Mouse (Mus musculus) cerebellum, adult 2 months (tissue): ENCODE measurements around the gene Idi1. TPM values are rescaled to one million over a fixed set of nuclear protein-coding genes. Genes with fewer than 3 reads are reported as not detected.
"Not testable (repeated sequence)": the region's sequence is repeated elsewhere in the genome, so short reads cannot be mapped to it uniquely, and the experiment has no call there.

Experiments used
- DNase-seq, 2 experiments: peaks; one replicate each; pipeline ENCODE4 v3.0.0; 2021
- H3K27ac ChIP-seq: fragments of 200-500 bp; 2 replicates; pipeline ENCODE4 v1.5.1; 2012; ENCODE audit warnings: low read length, control low read depth, inconsistent platforms; ENCODE audit not compliant: insufficient read depth
- H3K27me3 ChIP-seq: fragments of 200-500 bp; 2 replicates; pipeline ENCODE4 v1.6.1; 2012; ENCODE audit warnings: inconsistent platforms, mild to moderate bottlenecking, low read length, moderate library complexity; ENCODE audit not compliant: control insufficient read depth, insufficient read depth
- H3K4me1 ChIP-seq: fragments of 200-500 bp; 2 replicates; pipeline ENCODE4 v1.6.1; 2011; ENCODE audit warnings: low read length; ENCODE audit not compliant: control insufficient read depth, insufficient read depth
- H3K4me3 ChIP-seq: fragments of 200-500 bp; replicated peaks from 2 replicates; pipeline ENCODE3; 2011; ENCODE audit warnings: mild to moderate bottlenecking, low read depth, low read length, control low read depth; ENCODE audit not compliant: insufficient read depth
- CTCF ChIP-seq: fragments of 200-500 bp; IDR thresholded peaks from 2 replicates; pipeline ENCODE4 v1.5.1; 2011; ENCODE audit warnings: low read depth, mild to moderate bottlenecking, control low read depth, low read length, moderate library complexity, borderline replicate concordance; ENCODE audit not compliant: insufficient read depth
- POLR2A ChIP-seq: fragments of 200-500 bp; IDR thresholded peaks from 2 replicates; pipeline ENCODE4 v1.6.1; 2011; ENCODE audit warnings: low read length, control low read depth, borderline replicate concordance; ENCODE audit not compliant: insufficient read depth
- WGBS: fragments of 180-500 bp; shearing (Covaris S2); methylation state at CpG from one replicate; pipeline ENCODE4 v1.1.7; 2018; 5-methylcytosine and 5-hydroxymethylcytosine counted together
- polyA plus RNA-seq: library from polyadenylated mRNA; depleted of rRNA; stranded (reverse); fragments of >200 nt; gene quantifications from 2 replicates; pipeline ENCODE4 v1.2.3, GENCODE M21; 2012

Gene Idi1
- polyA plus RNA-seq, 1 experiment, result 51.1 TPM

DNA sequence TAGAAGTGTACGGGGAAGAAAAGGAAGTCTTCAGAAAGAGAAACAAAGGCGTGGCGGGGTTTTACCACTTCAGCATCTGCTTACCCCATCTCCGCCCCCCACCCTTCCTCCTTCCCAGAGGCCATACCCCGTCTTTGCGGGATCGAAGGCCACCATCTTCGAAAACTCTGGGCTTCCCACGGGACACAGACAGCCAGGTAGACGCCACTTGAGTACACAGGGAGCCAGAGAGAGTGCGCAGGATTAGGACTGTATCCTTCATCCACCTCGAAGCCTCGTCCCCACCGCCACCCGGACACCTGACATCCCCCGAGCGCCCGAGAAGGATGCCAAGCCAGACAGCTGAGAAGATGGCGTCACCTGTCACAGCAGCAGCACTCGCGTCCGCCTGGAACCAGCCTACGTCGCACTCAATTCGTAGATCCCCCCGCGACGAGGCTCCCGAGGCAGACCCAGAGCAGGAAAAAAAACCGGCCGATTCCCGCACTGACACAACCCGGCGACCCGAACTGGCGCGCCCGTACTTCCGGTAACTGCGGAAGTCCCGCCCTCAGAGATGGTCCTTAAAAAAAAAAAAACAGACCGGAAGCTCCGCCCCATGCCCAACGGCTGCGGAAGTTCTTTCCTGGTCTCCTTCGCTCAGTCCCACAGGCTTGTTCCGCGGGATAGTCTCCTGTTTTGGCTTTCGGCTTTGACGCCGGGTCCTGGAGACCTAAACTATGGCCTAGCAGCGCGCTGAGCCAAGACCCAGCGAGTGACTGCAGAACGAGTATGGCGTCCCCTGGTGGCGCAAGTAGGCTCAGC is 14.6 kb upstream of the Idi1 start:
- peak; percentile 93 for DNase-seq
- no peaks in the 10 kb centered on the region for H3K4me1 ChIP-seq
- peak overlapping the region; percentile 97 for H3K27ac ChIP-seq
- no peaks in the 10 kb centered on the region for H3K27me3 ChIP-seq
- H3K4me3 ChIP-seq, result peak overlapping the region; percentile 99
- peak; percentile 94 for TF ChIP-seq CTCF
- TF ChIP-seq POLR2A, result peak; percentile 89; the same call in 1 of the 2 replicates
- under 1% methylated on average over 57 of the region's 57 CpGs for WGBS

DNA sequence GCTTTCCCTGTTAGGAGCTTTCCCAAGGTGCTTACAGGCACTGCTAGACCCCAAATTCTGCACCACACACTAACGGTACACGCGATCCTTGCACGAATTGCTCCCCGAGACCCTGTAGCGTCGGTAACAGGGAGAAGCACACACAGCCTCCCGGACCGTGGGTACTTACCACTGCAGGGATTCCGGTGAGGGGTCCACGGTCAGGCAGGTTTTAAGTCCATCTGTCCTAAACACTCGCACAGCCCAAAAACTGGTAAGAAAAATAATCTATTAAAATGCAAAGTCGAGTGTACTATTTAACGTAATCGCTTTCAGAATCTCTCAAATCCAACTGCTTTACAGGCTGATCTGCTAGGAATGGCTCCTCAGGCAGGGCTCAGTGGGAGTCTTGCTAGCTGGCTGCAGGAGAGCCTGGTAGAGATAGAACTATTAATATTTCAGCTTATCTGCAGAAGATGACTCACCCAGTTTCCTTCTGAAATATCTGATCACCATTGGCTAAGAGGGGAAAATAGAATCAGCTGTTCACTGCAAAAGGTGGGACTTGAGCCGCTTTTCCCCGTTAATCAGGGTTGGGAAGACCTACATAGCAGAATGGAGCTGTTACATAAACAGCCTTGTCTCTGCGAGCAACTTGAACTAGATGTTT is 13.9 kb upstream of the Idi1 start, which contains the start of gene Wdr37:
Gene Wdr37 (minus strand): TSS at position 596 of the 649 bp plus-strand sequence.
- peak; percentile 68 to 88 for DNase-seq
- Histone ChIP-seq H3K4me3 (peak within 1 kb of the TSS; percentile 99), H3K27ac (peak within 1 kb of the TSS; percentile 97), H3K4me1 (no peaks in the 10 kb centered on the region), H3K27me3 (no peaks in the 10 kb centered on the region)
- under 1% methylated on average over 18 of the region's 18 CpGs for WGBS
- TF ChIP-seq POLR2A, result peak; percentile 35; the same call in 1 of the 2 replicates
- no peak for TF ChIP-seq CTCF

DNA sequence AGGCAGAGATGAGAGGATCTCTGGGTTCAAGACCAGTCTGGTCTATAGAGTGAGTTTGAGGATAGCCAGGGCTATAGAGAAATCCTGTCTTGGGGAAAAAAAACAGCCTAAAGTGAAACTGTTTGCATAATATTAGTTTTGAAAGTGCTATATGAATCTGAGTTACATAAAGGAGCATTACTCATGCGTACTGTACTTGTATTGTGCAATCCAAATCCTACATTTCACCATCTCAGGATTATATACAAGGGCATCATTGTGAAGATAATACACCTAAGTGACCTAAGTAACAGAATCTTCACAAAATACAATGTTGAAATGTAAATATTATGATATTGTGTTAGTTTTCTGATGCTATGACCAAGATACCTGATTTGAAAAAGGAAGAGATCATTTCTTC is 11.5 kb upstream of the Idi1 start:
- H3K27me3 ChIP-seq, result no peaks in the 10 kb centered on the region
- H3K4me3 ChIP-seq, result no peak overlapping the region
- no peak for DNase-seq
- H3K4me1 ChIP-seq, result no peaks in the 10 kb centered on the region
- WGBS, result 98% methylated on average over 1 of the region's 1 CpGs
- TF ChIP-seq CTCF (no peak), POLR2A (no peak)
- no peak overlapping the region for H3K27ac ChIP-seq

- Histone ChIP-seq H3K4me3 (no peak overlapping the region), H3K27ac (no peak overlapping the region), H3K27me3 (no peaks in the 10 kb centered on the region), H3K4me1 (no peaks in the 10 kb centered on the region)
- TF ChIP-seq CTCF (no peak), POLR2A (no peak)
- no peak for DNase-seq
- WGBS, result 64% methylated on average over 3 of the region's 3 CpGs
These were observed 3.7 kb upstream of the Idi1 start for GRCm38 (mm10) chr13:8881611-8882010.

GRCm38 (mm10) chr13:8883870-8884269 is 1.4 kb upstream of the Idi1 start:
- not testable (repeated sequence) for H3K27ac ChIP-seq, H3K4me1 ChIP-seq, H3K4me3 ChIP-seq, DNase-seq, H3K27me3 ChIP-seq
- 80% methylated on average over 5 of the region's 5 CpGs for WGBS

DNA sequence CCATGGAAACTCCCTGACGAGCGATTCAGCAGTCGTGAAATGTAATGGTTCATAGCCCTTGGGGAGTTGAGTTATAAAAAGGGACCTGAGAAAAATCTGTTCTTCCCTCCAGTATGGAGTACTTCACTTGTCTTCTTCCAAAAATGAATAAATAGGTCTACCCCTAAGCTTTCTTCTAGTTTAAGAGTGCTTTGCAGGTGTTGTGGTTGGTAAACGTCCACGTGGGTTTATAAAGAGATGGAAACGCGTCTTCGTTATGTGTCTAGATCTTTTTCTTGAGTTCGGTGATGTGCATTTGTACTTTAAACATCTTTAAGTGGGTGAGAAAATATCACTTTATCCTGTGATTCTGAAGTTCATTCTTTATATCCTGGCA is 872 bp downstream of the Idi1 start:
- peak overlapping the region; percentile 62; the same call in 1 of the 2 replicates for H3K27ac ChIP-seq
- no peaks in the 10 kb centered on the region for H3K27me3 ChIP-seq
- WGBS, result 3% methylated on average over 9 of the region's 9 CpGs
- H3K4me3 ChIP-seq, result peak overlapping the region; percentile 87
- DNase-seq, result no peak
- no peaks in the 10 kb centered on the region for H3K4me1 ChIP-seq
- no peak for TF ChIP-seq POLR2A
- no peak for TF ChIP-seq CTCF

GRCm38 (mm10) chr13:8888603-8889002 is 3.3 kb downstream of the Idi1 start:
- H3K27me3 ChIP-seq, result no peaks in the 10 kb centered on the region; the same call in 1 of the 2 replicates
- no peaks in the 10 kb centered on the region for H3K4me1 ChIP-seq
- WGBS, result 95% methylated on average over 1 of the region's 1 CpGs
- H3K4me3 ChIP-seq, result no peak overlapping the region
- no peak for DNase-seq
- no peak overlapping the region for H3K27ac ChIP-seq
- TF ChIP-seq CTCF (no peak), POLR2A (no peak)

GRCm38 (mm10) chr13:8905986-8906385 is 20.7 kb downstream of the Idi1 start:
- DNase-seq, H3K27ac ChIP-seq, H3K27me3 ChIP-seq, H3K4me1 ChIP-seq, H3K4me3 ChIP-seq: not testable (repeated sequence)
- 92% methylated on average over 2 of the region's 2 CpGs for WGBS

GRCm38 (mm10) chr13:8913890-8914289 is 28.6 kb downstream of the Idi1 start:
- H3K4me1 ChIP-seq, H3K4me3 ChIP-seq, DNase-seq, H3K27me3 ChIP-seq, H3K27ac ChIP-seq: not testable (repeated sequence)
- WGBS, result 94% methylated on average over 8 of the region's 8 CpGs
